Mouse (Mus musculus) liver, postnatal 0 days (tissue): ENCODE results near the gene Rassf4. TPM values are rescaled to one million over a fixed set of nuclear protein-coding genes. Genes with fewer than 3 reads are reported as not detected.

Experiments
- ATAC-seq: fragments of 200-750 bp; cut with Nextera tagmentation; 2 replicates; pipeline ENCODE4 v1.8.0; 2017; ENCODE audit warnings: mild to moderate bottlenecking, moderate library complexity
- DNase-seq: peaks from one replicate; pipeline ENCODE4 v3.0.0-alpha.2; 2016
- H3K27ac ChIP-seq: fragments of 300-500 bp; sonication (generic); 2 replicates; pipeline ENCODE4 v1.5.1; 2014; ENCODE audit warnings: antibody characterized with exemption, moderate library complexity, mild to moderate bottlenecking, low read depth
- H3K27me3 ChIP-seq: fragments of 300-500 bp; sonication (generic); 2 replicates; pipeline ENCODE4 v1.6.1; 2014; ENCODE audit warnings: low read length, control low read depth, mixed read lengths; ENCODE audit not compliant: insufficient read depth
- H3K36me3 ChIP-seq: fragments of 300-500 bp; sonication (generic); replicated peaks from 2 replicates; pipeline ENCODE4 v1.6.1; 2014; ENCODE audit warnings: mild to moderate bottlenecking, control low read depth, low read length, moderate library complexity, mixed read lengths; ENCODE audit not compliant: insufficient read depth
- H3K4me1 ChIP-seq: fragments of 300-500 bp; sonication (generic); 2 replicates; pipeline ENCODE4 v1.6.1; 2014; ENCODE audit warnings: antibody characterized with exemption, mild to moderate bottlenecking, control low read depth; ENCODE audit not compliant: insufficient read depth
- H3K4me2 ChIP-seq: fragments of 300-500 bp; sonication (generic); 2 replicates; pipeline ENCODE4 v1.6.1; 2014; ENCODE audit warnings: low read depth, mild to moderate bottlenecking, low read length, moderate library complexity, mixed read lengths
- H3K4me3 ChIP-seq: fragments of 300-500 bp; sonication (generic); 2 replicates; pipeline ENCODE4 v1.5.1; 2014; ENCODE audit warnings: low read depth, low read length
- H3K9ac ChIP-seq: fragments of 300-500 bp; sonication (generic); replicated peaks from 2 replicates; pipeline ENCODE4 v1.6.1; 2014; ENCODE audit warnings: mild to moderate bottlenecking, moderate library complexity
- H3K9me3 ChIP-seq: fragments of 300-500 bp; sonication (generic); 2 replicates; pipeline ENCODE4 v1.6.1; 2016; ENCODE audit warnings: mild to moderate bottlenecking, control low read depth, low read length, mixed read lengths
- CTCF ChIP-seq: sonication (generic); IDR thresholded peaks from 2 replicates; pipeline ENCODE4 v1.5.1; 2016; ENCODE audit warnings: antibody characterized with exemption, low read depth
- EP300 ChIP-seq: IDR thresholded peaks from 2 replicates; pipeline ENCODE4 v1.6.1; 2016; ENCODE audit warnings: antibody characterized with exemption, low read depth, mild to moderate bottlenecking
- WGBS: fragments of 180-500 bp; shearing (Covaris S2); extraction: QIAGEN DNeasy Blood & Tissue Kit; methylation state at CpG from one replicate; pipeline ENCODE4 v1.1.7; 2014; ENCODE audit not compliant: insufficient replicate concordance; 5-methylcytosine and 5-hydroxymethylcytosine counted together
- polyA plus RNA-seq: library from polyadenylated mRNA; unstranded; fragments of >200 nt; fragmentation: Nextera tagmentation; extraction: Ambion mirVana; gene quantifications from 2 replicates; pipeline ENCODE4 v1.2.1, GENCODE M21; 2015

Rassf4 gene
- polyA plus RNA-seq, 1 experiment from 2014 or later: 9.6 TPM

- H3K4me3 ChIP-seq: no peak overlapping the region
- TF ChIP-seq EP300: no peak
- no peak for TF ChIP-seq CTCF
- no peak overlapping the region for H3K4me2 ChIP-seq
- no peaks in the 10 kb centered on the region for H3K36me3 ChIP-seq
- no peak overlapping the region for H3K9ac ChIP-seq
- H3K4me1 ChIP-seq: peaks cover 17% of the 10 kb centered on the region
- no peaks in the 10 kb centered on the region for H3K27me3 ChIP-seq
- 52% methylated on average over 10 of the region's 10 CpGs for WGBS
- ATAC-seq (no peak), DNase-seq (no peak)
- 0 out of 2 replicates have a peak overlapping the region, but pooled peaks have one; percentile 49 for H3K27ac ChIP-seq
- no peaks in the 10 kb centered on the region for H3K9me3 ChIP-seq
Measured at GRCm38 (mm10) chr6:116676355-116676913, 2.7 kb upstream of the Rassf4 start.

GRCm38 (mm10) chr6:116674283-116674886 lies 633 bp upstream of the Rassf4 start:
- TF ChIP-seq CTCF: no peak
- TF ChIP-seq EP300: no peak
- H3K4me2 ChIP-seq: peak overlapping the region; percentile 75
- ATAC-seq (peak; percentile 38; the same call in 1 of the 2 replicates), DNase-seq (no peak)
- H3K9ac ChIP-seq: peak overlapping the region; percentile 39
- H3K4me1 ChIP-seq: peaks cover 19% of the 10 kb centered on the region
- peak overlapping the region; percentile 61 for H3K27ac ChIP-seq
- H3K4me3 ChIP-seq: peak overlapping the region; percentile 46
- H3K27me3 ChIP-seq: no peaks in the 10 kb centered on the region
- H3K9me3 ChIP-seq: no peaks in the 10 kb centered on the region
- no peaks in the 10 kb centered on the region for H3K36me3 ChIP-seq
- 21% methylated on average over 16 of the region's 16 CpGs for WGBS

- ATAC-seq (no peak), DNase-seq (no peak)
- Histone ChIP-seq H3K9ac (no peak overlapping the region), H3K27ac (no peak overlapping the region), H3K4me3 (0 out of 2 replicates have a peak overlapping the region, but pooled peaks have one; percentile 46), H3K4me2 (peak overlapping the region; percentile 75), H3K27me3 (no peaks in the 10 kb centered on the region), H3K36me3 (no peaks in the 10 kb centered on the region), H3K4me1 (peaks cover 19% of the 10 kb centered on the region), H3K9me3 (no peaks in the 10 kb centered on the region)
- TF ChIP-seq EP300 (no peak), CTCF (no peak)
- 61% methylated on average over 5 of the region's 5 CpGs for WGBS
Measured at GRCm38 (mm10) chr6:116672349-116672748, 1.4 kb downstream of the Rassf4 start.

GRCm38 (mm10) chr6:116671768-116672167 lies 2.0 kb downstream of the Rassf4 start:
- H3K27ac ChIP-seq: no peak overlapping the region
- H3K4me3 ChIP-seq: no peak overlapping the region
- DNase-seq (no peak), ATAC-seq (no peak)
- TF ChIP-seq CTCF (no peak), EP300 (no peak)
- H3K4me1 ChIP-seq: peaks cover 19% of the 10 kb centered on the region
- H3K27me3 ChIP-seq: no peaks in the 10 kb centered on the region
- H3K9me3 ChIP-seq: no peaks in the 10 kb centered on the region
- H3K9ac ChIP-seq: no peak overlapping the region
- H3K4me2 ChIP-seq: peak overlapping the region; percentile 75; the same call in 1 of the 2 replicates
- WGBS: 81% methylated on average over 4 of the region's 4 CpGs
- H3K36me3 ChIP-seq: no peaks in the 10 kb centered on the region

GRCm38 (mm10) chr6:116671031-116671430 lies 2.7 kb downstream of the Rassf4 start:
- H3K27me3 ChIP-seq: no peaks in the 10 kb centered on the region
- DNase-seq (no peak), ATAC-seq (no peak)
- no peak overlapping the region for H3K9ac ChIP-seq
- peak overlapping the region; percentile 75; the same call in 1 of the 2 replicates for H3K4me2 ChIP-seq
- TF ChIP-seq EP300 (no peak), CTCF (0 out of 2 replicates have a peak, but pooled peaks have one; percentile 6)
- H3K4me1 ChIP-seq: peaks cover 13% of the 10 kb centered on the region
- WGBS: 53% methylated on average over 5 of the region's 5 CpGs
- H3K27ac ChIP-seq: no peak overlapping the region
- H3K36me3 ChIP-seq: no peaks in the 10 kb centered on the region
- H3K9me3 ChIP-seq: no peaks in the 10 kb centered on the region
- no peak overlapping the region for H3K4me3 ChIP-seq

DNA sequence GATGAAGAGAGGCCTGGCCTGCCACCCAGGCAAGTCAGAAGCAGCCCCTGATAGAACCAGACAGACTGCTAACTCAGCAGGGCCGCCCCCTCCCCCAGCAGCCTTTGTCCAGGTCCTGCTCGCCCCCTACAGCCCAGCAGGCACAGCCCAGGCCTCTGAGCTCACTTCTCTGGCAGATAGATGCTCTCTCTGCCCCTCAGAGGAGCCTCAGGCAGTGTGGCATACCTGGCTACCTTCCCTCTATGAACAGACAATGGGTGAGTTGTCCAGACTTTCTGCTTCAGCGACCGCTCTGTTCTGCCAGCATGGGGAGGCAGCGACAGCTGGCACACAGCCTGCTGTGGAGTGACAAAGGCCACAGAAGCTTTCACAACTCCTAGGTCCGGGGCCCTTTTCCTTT lies 3.6 kb downstream of the Rassf4 start:
- Histone ChIP-seq H3K36me3 (no peaks in the 10 kb centered on the region), H3K9ac (no peak overlapping the region; the same call in 1 of the 2 replicates), H3K27ac (no peak overlapping the region), H3K27me3 (no peaks in the 10 kb centered on the region), H3K4me2 (peak overlapping the region; percentile 75; the same call in 1 of the 2 replicates), H3K4me1 (peaks cover 13% of the 10 kb centered on the region), H3K9me3 (no peaks in the 10 kb centered on the region), H3K4me3 (no peak overlapping the region)
- ATAC-seq (no peak), DNase-seq (peak; percentile 54)
- no peak for TF ChIP-seq CTCF
- WGBS: 52% methylated on average over 6 of the region's 6 CpGs
